Mouse (Mus musculus) hindbrain, embryonic 14.5 days (tissue): ENCODE data around the gene Gm11111. TPM values are rescaled to one million over a fixed set of nuclear protein-coding genes. Genes with fewer than 3 reads are reported as not detected.

ENCODE experiments used
- ATAC-seq: fragments of 200-750 bp; cut with Nextera tagmentation; 2 replicates; pipeline ENCODE4 v1.8.0; 2017; ENCODE audit warnings: moderate number of reproducible peaks, mild to moderate bottlenecking, moderate TSS enrichment, moderate library complexity; ENCODE audit not compliant: low FRiP score
- DNase-seq: peaks from one replicate; pipeline ENCODE4 v3.0.0-alpha.2; 2015; ENCODE audit warnings: low spot score
- H3K27ac ChIP-seq: fragments of 300-500 bp; sonication (generic); 2 replicates; pipeline ENCODE4 v1.5.1; 2014; ENCODE audit warnings: mild to moderate bottlenecking, moderate library complexity
- H3K27me3 ChIP-seq: fragments of 300-500 bp; sonication (generic); 2 replicates; pipeline ENCODE4 v1.6.1; 2014; ENCODE audit warnings: mild to moderate bottlenecking, low read length, mixed read lengths; ENCODE audit not compliant: control insufficient read depth, insufficient read depth
- H3K36me3 ChIP-seq: fragments of 300-500 bp; sonication (generic); replicated peaks from 2 replicates; pipeline ENCODE4 v1.6.1; 2014; ENCODE audit not compliant: control insufficient read depth, insufficient read depth
- H3K4me1 ChIP-seq: fragments of 300-500 bp; sonication (generic); replicated peaks from 2 replicates; pipeline ENCODE4 v1.6.1; 2014; ENCODE audit warnings: antibody characterized with exemption, low read length, mixed read lengths; ENCODE audit not compliant: control insufficient read depth, insufficient read depth
- H3K4me2 ChIP-seq: fragments of 300-500 bp; sonication (generic); replicated peaks from 2 replicates; pipeline ENCODE4 v1.6.1; 2014; ENCODE audit warnings: mild to moderate bottlenecking, moderate library complexity
- H3K4me3 ChIP-seq: fragments of 300-500 bp; sonication (generic); replicated peaks from 2 replicates; pipeline ENCODE4 v1.5.1; 2014; ENCODE audit warnings: mild to moderate bottlenecking, low read length
- H3K9ac ChIP-seq: fragments of 300-500 bp; sonication (generic); 2 replicates; pipeline ENCODE4 v1.6.1; 2014
- H3K9me3 ChIP-seq: fragments of 300-500 bp; sonication (generic); 2 replicates; pipeline ENCODE4 v1.6.1; 2016; ENCODE audit warnings: low read length; ENCODE audit not compliant: control insufficient read depth
- WGBS: fragments of 180-500 bp; shearing (Covaris S2); extraction: QIAGEN DNeasy Blood & Tissue Kit; methylation state at CpG from one replicate; pipeline ENCODE4 v1.1.7; 2014; 5-methylcytosine and 5-hydroxymethylcytosine counted together
- polyA plus RNA-seq: library from polyadenylated mRNA; unstranded; fragments of >200 nt; fragmentation: Nextera tagmentation; extraction: Ambion mirVana; gene quantifications from 2 replicates; pipeline ENCODE4 v1.2.1, GENCODE M21; 2014

Gm11111 gene
- polyA plus RNA-seq: not detected in 2 replicates

GRCm38 (mm10) chr5:98552395-98552794 lies at the start of gene Gm11111:
TSS of gene Gm11111 (plus strand) at chr5:98552695.
- Histone ChIP-seq H3K27ac (no peak within 1 kb of the TSS), H3K4me1 (no peaks in the 10 kb centered on the region), H3K4me3 (no peak within 1 kb of the TSS), H3K4me2 (no peak within 1 kb of the TSS), H3K9me3 (no peaks in the 10 kb centered on the region), H3K36me3 (no peaks in the 10 kb centered on the region), H3K9ac (no peak within 1 kb of the TSS), H3K27me3 (no peaks in the 10 kb centered on the region)
- ATAC-seq: no peak
- DNase-seq: no peak

- 72% methylated on average over 7 of the region's 7 CpGs for WGBS
- H3K27ac ChIP-seq: no peak overlapping the region
- no peaks in the 10 kb centered on the region for H3K4me1 ChIP-seq
- H3K4me3 ChIP-seq: no peak overlapping the region
- DNase-seq: no peak
- ATAC-seq: no peak
- no peak overlapping the region for H3K4me2 ChIP-seq
- H3K36me3 ChIP-seq: no peaks in the 10 kb centered on the region
- no peaks in the 10 kb centered on the region for H3K9me3 ChIP-seq
- H3K9ac ChIP-seq: no peak overlapping the region
- H3K27me3 ChIP-seq: no peaks in the 10 kb centered on the region
These were observed 36.3 kb upstream of the Gm11111 start for GRCm38 (mm10) chr5:98516214-98516613.

- no peaks in the 10 kb centered on the region for H3K9me3 ChIP-seq
- no peak overlapping the region for H3K4me2 ChIP-seq
- ATAC-seq (no peak), DNase-seq (no peak)
- H3K36me3 ChIP-seq: no peaks in the 10 kb centered on the region
- WGBS: 88% methylated on average over 2 of the region's 2 CpGs
- H3K27ac ChIP-seq: no peak overlapping the region
- no peak overlapping the region for H3K4me3 ChIP-seq
- no peaks in the 10 kb centered on the region for H3K4me1 ChIP-seq
- no peaks in the 10 kb centered on the region for H3K27me3 ChIP-seq
- no peak overlapping the region for H3K9ac ChIP-seq
These were observed 32.4 kb upstream of the Gm11111 start for GRCm38 (mm10) chr5:98520118-98520517.

- no peaks in the 10 kb centered on the region for H3K27me3 ChIP-seq
- no peaks in the 10 kb centered on the region for H3K9me3 ChIP-seq
- H3K4me2 ChIP-seq: no peak overlapping the region
- H3K4me1 ChIP-seq: no peaks in the 10 kb centered on the region
- ATAC-seq (no peak), DNase-seq (no peak)
- H3K27ac ChIP-seq: no peak overlapping the region
- no peaks in the 10 kb centered on the region for H3K36me3 ChIP-seq
- 95% methylated on average over 7 of the region's 7 CpGs for WGBS
- H3K4me3 ChIP-seq: no peak overlapping the region
- no peak overlapping the region for H3K9ac ChIP-seq
These were observed 30.1 kb upstream of the Gm11111 start for GRCm38 (mm10) chr5:98522270-98522977.

DNA sequence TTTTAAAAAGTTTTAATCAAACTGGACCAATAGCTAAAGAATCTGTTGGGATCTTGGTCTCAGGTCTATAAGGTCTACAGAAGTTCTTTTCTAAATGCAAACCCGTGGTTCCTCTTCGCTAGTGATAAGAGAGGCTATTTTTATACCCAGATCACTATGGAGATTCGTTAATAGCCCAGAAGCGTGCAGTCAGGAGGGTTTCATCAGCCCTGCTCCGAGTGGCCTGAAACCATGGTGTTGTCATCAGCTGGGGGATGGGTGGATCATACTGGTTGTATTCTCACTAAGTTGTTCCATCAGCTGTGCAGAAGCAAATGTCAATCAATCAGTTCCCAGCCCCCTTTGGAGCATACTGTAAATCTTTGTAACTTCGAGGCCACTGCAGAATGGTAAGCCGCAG lies 29.4 kb upstream of the Gm11111 start:
- Histone ChIP-seq H3K27me3 (no peaks in the 10 kb centered on the region), H3K9me3 (no peaks in the 10 kb centered on the region), H3K9ac (no peak overlapping the region), H3K4me2 (no peak overlapping the region), H3K27ac (no peak overlapping the region), H3K36me3 (no peaks in the 10 kb centered on the region), H3K4me1 (no peaks in the 10 kb centered on the region), H3K4me3 (no peak overlapping the region)
- WGBS: 85% methylated on average over 7 of the region's 7 CpGs
- ATAC-seq (no peak), DNase-seq (no peak)

GRCm38 (mm10) chr5:98523783-98524182 lies 28.7 kb upstream of the Gm11111 start:
- Histone ChIP-seq H3K27ac (no peak overlapping the region), H3K27me3 (no peaks in the 10 kb centered on the region), H3K4me2 (no peak overlapping the region), H3K9me3 (no peaks in the 10 kb centered on the region), H3K4me1 (no peaks in the 10 kb centered on the region), H3K36me3 (no peaks in the 10 kb centered on the region), H3K4me3 (no peak overlapping the region), H3K9ac (no peak overlapping the region)
- ATAC-seq (no peak), DNase-seq (no peak)
- WGBS: 96% methylated on average over 1 of the region's 1 CpGs

GRCm38 (mm10) chr5:98541333-98541732 lies 11.2 kb upstream of the Gm11111 start:
- Histone ChIP-seq H3K4me1 (no peaks in the 10 kb centered on the region), H3K4me3 (no peak overlapping the region), H3K27ac (no peak overlapping the region), H3K27me3 (no peaks in the 10 kb centered on the region), H3K36me3 (no peaks in the 10 kb centered on the region), H3K9ac (no peak overlapping the region), H3K4me2 (no peak overlapping the region), H3K9me3 (no peaks in the 10 kb centered on the region)
- DNase-seq (no peak), ATAC-seq (no peak)
- 91% methylated on average over 1 of the region's 1 CpGs for WGBS

DNA sequence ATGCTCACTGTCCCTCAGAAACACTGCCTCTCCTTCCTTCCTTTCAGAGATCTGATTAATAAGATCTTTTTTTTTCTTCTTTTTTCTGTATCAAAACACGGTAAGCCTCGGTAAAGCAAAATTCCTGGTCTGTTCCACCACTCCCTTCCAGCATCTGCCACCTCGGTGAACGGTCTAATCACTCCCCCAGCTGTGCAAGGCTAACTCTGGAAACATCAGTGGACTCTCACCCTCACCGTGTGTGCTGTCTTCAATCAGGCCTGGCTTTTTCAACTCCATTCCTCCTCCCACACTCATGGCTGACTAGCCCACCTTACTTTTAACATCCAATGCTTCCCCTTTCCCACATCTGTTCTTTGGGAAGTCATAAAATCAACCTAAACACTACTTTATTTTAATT lies 2.2 kb upstream of the Gm11111 start:
- 66% methylated on average over 5 of the region's 5 CpGs for WGBS
- Histone ChIP-seq H3K27me3 (no peaks in the 10 kb centered on the region), H3K4me2 (no peak overlapping the region), H3K4me1 (no peaks in the 10 kb centered on the region), H3K9me3 (no peaks in the 10 kb centered on the region), H3K9ac (no peak overlapping the region), H3K27ac (no peak overlapping the region), H3K4me3 (no peak overlapping the region), H3K36me3 (no peaks in the 10 kb centered on the region)
- ATAC-seq (no peak), DNase-seq (no peak)

- ATAC-seq: no peak
These were observed 1.6 kb upstream of the Gm11111 start for GRCm38 (mm10) chr5:98550873-98551272.

More at GRCm38 (mm10) chr5:98550873-98551272, 1.6 kb upstream of the Gm11111 start:
- H3K4me2 ChIP-seq: no peak overlapping the region
- no peak for DNase-seq
- no peaks in the 10 kb centered on the region for H3K27me3 ChIP-seq
- H3K27ac ChIP-seq: no peak overlapping the region
- H3K4me1 ChIP-seq: no peaks in the 10 kb centered on the region
- no peak overlapping the region for H3K9ac ChIP-seq
- no peaks in the 10 kb centered on the region for H3K9me3 ChIP-seq
- no peaks in the 10 kb centered on the region for H3K36me3 ChIP-seq
- 88% methylated on average over 1 of the region's 1 CpGs for WGBS
- no peak overlapping the region for H3K4me3 ChIP-seq
